Mouse (Mus musculus): ENCODE results near the gene Adtrp.

DNA sequence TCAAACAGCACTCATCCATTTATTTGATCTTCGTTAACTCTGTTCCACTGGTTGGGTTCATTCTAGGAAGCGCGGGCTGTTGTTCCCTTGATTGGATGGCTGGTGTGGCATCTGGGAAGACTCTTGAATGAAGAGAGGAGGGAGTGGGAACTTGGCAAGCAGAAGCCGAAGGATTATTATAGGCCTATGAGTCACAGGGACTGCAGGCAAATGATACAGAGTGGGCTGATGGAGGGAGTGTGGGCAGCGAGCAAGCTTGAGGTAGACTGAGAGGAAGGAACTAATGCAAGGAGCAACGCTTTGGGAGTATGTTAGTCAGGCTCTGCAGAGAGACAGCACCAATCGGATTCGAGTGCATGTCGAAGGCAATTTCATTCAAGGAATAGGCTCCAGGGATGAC lies 98.6 kb downstream of the Adtrp start:
- TF ChIP-seq POLR2A (IDR thresholded peaks at IDR 0.05; ENCODE audit: extremely low read depth, insufficient read depth, low read length) (no peak), CTCF (IDR thresholded peaks at IDR 0.05; ENCODE audit: low read depth, low read length) (no peak)

Data from liver, adult 2 months (tissue).